Mouse (Mus musculus): ENCODE results near the gene Kif26b.

DNA sequence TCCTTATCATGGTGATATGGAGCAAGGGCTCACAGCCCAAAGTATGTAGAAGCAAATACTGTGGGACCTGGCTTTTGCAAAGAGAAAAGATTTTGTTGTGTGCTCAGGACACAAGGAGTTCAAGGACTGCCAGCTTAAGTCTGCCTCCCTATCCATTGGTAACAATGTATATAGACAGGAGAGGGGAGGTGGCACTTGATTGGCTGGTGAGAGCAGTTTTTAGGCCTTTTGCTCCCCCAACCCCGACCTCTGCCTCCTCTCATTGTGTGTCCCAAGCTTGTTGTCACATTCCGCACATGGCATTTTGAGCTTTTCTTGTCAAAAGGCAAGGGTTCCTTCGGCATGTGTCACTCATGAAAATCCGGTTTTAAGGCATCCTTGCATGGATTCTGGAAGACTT lies 326.0 kb downstream of the Kif26b start:
- no peak for TF ChIP-seq CTCF (IDR thresholded peaks at IDR 0.05; ENCODE audit: low read depth, low read length)
- no peak for TF ChIP-seq POLR2A (IDR thresholded peaks at IDR 0.05; ENCODE audit: borderline replicate concordance, low read depth, low read length)
